Comparison of ENCODE assay signal across 17 mouse cellular contexts in the genomic region with DNA sequence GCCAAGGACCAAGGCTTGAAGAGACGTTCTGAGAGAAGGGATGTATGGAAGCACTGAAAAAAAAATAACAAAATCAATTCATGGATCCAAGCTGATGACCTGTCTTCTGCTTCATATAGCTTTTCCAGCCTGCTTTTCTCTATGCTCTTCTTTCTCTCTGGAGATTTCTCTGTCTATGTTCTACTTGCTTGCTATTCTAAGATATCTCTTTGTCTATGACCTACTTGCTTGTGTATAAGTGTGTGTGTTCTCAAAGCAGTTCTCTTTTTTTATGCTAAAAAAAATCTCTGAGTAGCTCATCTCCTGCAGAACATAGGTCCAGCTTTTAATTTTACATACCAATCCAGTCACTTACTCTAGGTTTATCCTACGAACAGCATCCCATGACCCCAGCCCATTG.
"Had no signal": no experiment of that assay in that cellular context is flagged by ENCODE, and none has a peak within 500 bp of the region (broad histone marks: within the 10 kb centered on the region; RNA-seq: fewer than 3 reads in every experiment).

No protein-coding gene starts in this region.

- DNase-seq: left cerebral cortex, postnatal 4 days; liver; liver, embryonic 13.5 days; liver, postnatal 0 days; lung, adult 18-20 months; lung, adult 2 months; lung, embryonic 14.5 days; lung, postnatal 10 days; lung, postnatal 14 days; lung, postnatal 36 days; lung, postnatal 4 days; midbrain, embryonic 14.5 days had no signal

- ATAC-seq: liver, embryonic 12.5 days; liver, postnatal 0 days; lung, postnatal 0 days; midbrain, embryonic 13.5 days; midbrain, embryonic 15.5 days; midbrain, embryonic 16.5 days had no signal
